Mouse (Mus musculus) brain, embryonic 14.5 days (tissue): ENCODE measurements around the gene Prex1.

Experiments used
- CTCF ChIP-seq: fragments of 200-500 bp; IDR thresholded peaks from 2 replicates; pipeline ENCODE4 v1.5.1; 2012; ENCODE audit warnings: inconsistent platforms, mild to moderate bottlenecking, moderate library complexity, borderline replicate concordance; ENCODE audit not compliant: insufficient read depth, insufficient read length; ENCODE audit errors: extremely low read depth
- POLR2A ChIP-seq: fragments of 200-500 bp; IDR thresholded peaks from 2 replicates; pipeline ENCODE4 v1.6.1; 2012; ENCODE audit warnings: mild to moderate bottlenecking, inconsistent platforms, borderline replicate concordance; ENCODE audit not compliant: poor library complexity, insufficient read depth, insufficient read length, severe bottlenecking; ENCODE audit errors: extremely low read depth

GRCm38 (mm10) chr2:166535519-166535918, 178.1 kb downstream of the Prex1 start:
- TF ChIP-seq CTCF = no peak
- no peak for TF ChIP-seq POLR2A
